Mouse (Mus musculus) ES-CJ7 (cell line): Measurements from ENCODE around the gene Olfr893.

Experiments
- DNase-seq: peaks from one replicate; pipeline ENCODE4 v3.0.0; 2011; ENCODE audit warnings: low read depth, low spot score

The Olfr893 gene

GRCm38 (mm10) chr9:38208065-38208464 lies at the start of gene Olfr893:
Gene Olfr893, plus strand, starts transcription at chr9:38208365.
- DNase-seq, result no peak

GRCm38 (mm10) chr9:38168341-38168740 lies 39.8 kb upstream of the Olfr893 start:
- peak; percentile 60 for DNase-seq

- no peak for DNase-seq
Observed at GRCm38 (mm10) chr9:38180721-38181120, 27.4 kb upstream of the Olfr893 start, which contains the start of gene Olfr891. Gene Olfr891, minus strand, starts transcription at chr9:38180821.

GRCm38 (mm10) chr9:38217755-38218154 lies 9.6 kb downstream of the Olfr893 start, which contains the start of gene Olfr894:
Gene Olfr894, plus strand, starts transcription at chr9:38218055.
- no peak for DNase-seq

- DNase-seq, result no peak
Observed at GRCm38 (mm10) chr9:38252474-38252873, 44.3 kb downstream of the Olfr893 start, which contains the start of gene Olfr143. Gene Olfr143, plus strand, starts transcription at chr9:38252774.
